Mouse (Mus musculus): Measurements from ENCODE around the gene Misp.
A peak's percentile ranks its signal among the peaks of the same experiment; 100 is the strongest.

Gene Misp

DNA sequence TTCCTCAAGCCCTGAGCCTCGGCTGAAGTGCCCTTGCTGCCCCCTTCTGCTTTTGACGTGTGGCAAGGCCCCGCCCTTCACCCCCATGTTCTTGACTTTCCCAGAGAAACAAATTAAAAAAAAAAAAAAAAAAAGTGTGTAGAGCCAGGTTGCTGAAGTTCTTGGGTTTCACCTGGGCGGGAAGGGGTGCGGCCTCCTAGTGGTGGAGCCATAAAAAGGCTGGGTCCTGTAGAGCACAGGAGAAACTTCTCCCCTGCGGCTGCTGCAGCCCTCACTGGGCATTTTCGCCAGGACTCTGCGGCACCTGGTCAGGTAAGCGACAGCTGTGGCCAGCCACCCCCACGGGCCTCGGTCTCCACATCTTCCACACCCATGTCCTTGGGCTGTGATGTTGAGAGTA lies at the start of gene Misp:
Gene Misp, plus strand, starts transcription at position 208 of the 400 bp plus-strand sequence.
- no peak for DNase-seq (ENCODE audit: low read depth, low spot score)

- DNase-seq (ENCODE audit: low read depth, low spot score): no peak
Observed at GRCm38 (mm10) chr10:79772320-79772719, 48.5 kb upstream of the Misp start.

DNA sequence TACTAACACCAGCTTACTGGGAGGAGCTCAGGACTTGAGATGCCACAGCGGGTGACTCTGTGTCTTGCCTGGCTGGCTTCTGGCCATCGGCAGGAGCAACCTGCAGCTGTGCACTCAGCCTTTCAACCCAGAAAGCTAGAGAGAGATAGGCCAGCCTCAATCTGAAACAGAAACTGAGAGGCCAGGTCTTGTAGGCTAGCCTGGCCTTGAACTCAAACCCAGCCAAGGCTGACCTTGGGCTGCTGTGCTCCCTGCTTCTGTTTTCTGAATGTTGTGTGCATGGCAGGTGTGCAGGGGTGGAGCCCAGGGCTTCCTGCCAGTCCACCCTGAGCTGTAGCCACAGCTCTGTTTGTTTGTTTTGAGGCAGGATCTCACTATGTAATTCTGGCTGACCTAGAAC lies 47.6 kb upstream of the Misp start:
- DNase-seq (ENCODE audit: low read depth, low spot score): no peak

DNA sequence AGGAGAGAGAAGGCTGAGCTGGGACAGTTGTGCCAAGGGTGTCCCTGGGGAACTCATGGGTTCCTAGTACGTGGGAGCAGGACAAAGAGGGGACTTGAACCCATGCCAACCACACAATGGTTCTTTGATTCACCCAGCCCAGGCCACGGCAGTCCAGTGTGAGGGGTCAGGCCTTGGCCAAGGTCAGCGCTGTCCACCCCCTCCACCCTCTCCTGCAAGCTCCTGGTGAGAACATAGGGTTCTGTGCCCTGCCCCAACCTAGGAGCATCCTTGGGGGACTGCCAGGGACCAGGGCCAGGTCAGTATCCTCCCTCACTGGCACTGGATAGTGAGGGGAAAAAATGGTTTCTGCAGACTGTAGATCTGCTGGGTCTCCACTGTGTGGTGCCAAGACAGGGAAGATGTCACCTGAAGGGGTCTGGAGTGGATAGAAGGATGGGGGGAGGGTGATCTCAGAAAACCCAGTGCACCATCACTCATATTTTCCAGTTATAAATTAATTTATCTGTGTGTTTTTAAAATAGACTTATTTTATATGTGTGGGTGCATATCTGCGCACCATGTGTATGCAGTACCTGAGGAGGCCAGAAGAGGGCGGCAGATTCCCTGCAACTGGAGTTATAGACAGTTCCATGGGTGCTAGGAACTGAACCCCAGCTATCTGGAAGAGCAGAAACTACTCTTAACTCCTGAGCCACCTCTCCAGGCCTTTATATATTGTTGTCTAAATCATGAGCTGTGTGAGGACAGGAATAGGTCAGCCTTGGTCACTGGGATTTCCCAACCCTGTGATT lies 46.1 kb upstream of the Misp start:
- DNase-seq (ENCODE audit: low read depth, low spot score): no peak

- no peak for DNase-seq (ENCODE audit: low read depth, low spot score)
Observed at GRCm38 (mm10) chr10:79777103-79777531, 43.7 kb upstream of the Misp start, which contains the start of gene Fstl3. Gene Fstl3 (plus strand): TSS chr10:79777272.

DNA sequence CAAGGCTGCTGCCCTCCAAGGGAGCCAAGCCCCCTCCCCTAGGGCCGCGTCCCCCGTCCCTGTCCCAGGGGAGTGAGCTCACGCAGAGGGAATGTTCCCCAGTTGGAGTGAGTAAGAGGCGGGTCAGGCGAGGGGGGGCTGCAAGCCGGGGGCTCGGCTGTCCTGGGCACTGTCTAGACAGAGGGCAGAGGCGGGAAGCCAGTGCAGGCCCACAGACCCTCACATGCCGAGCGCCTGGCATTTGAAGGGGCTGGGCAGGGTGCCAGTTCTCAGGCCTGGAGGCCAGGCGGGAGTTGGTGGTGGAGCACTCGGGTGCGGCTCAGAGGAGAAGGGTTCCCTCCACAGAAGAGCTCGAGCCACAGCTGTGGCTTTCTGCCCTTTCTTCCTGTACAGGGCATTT lies 42.8 kb upstream of the Misp start:
- DNase-seq (ENCODE audit: low read depth, low spot score): no peak

DNA sequence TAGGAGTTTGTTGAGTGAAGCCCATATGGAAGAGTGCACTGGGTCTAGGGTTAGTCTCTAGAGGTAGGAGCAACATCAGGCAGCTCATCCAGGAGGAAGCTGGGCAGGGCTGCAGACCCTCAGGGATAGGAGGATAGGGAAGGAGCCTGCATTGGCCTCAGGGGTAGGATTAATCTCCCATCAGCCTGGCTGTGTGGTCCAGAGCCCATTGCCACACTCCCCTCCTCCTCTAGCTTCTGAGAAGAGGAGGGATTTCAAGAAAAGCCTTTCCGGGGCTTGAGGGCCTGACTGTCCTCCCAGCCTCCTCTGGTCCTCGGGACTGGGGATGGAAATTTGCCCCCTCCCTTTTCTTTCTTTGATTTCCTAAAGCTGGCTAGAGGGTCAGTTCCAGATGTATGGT lies 41.6 kb upstream of the Misp start:
- no peak for DNase-seq (ENCODE audit: low read depth, low spot score)

GRCm38 (mm10) chr10:79779784-79780663 lies 40.8 kb upstream of the Misp start:
- peak; percentile 94 for DNase-seq (ENCODE audit: low read depth, low spot score)

DNA sequence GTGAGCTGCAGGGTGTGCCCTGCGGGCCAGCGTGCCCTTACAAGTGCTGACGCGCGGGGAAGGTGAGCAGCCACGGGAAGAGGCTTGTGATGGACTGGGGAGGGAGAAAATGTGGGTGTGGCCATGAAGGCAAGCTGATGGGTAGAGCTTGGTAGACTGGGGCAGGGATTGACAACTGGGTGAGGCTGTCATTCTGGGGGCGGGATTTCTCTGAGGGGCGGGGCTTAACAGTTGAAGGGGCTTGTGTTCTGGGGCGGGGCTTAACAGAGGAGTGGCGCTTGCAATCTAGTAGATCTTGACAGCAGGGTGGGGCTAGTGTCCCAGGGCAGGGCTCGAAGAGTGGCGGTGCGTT lies 40.1 kb upstream of the Misp start:
- DNase-seq (ENCODE audit: low read depth, low spot score): no peak

GRCm38 (mm10) chr10:79781139-79781538 lies 39.6 kb upstream of the Misp start:
- no peak for DNase-seq (ENCODE audit: low read depth, low spot score)

- no peak for DNase-seq (ENCODE audit: low read depth, low spot score)
Observed at GRCm38 (mm10) chr10:79781956-79782355, 38.8 kb upstream of the Misp start.

GRCm38 (mm10) chr10:79783050-79783449 lies 37.7 kb upstream of the Misp start:
- DNase-seq (ENCODE audit: low read depth, low spot score): no peak

GRCm38 (mm10) chr10:79783920-79784800 lies 36.6 kb upstream of the Misp start:
- DNase-seq (ENCODE audit: low read depth, low spot score): no peak

GRCm38 (mm10) chr10:79788386-79789158 lies 32.2 kb upstream of the Misp start:
- DNase-seq (ENCODE audit: low read depth, low spot score): peak; percentile 61

- no peak for DNase-seq (ENCODE audit: low read depth, low spot score)
Observed at GRCm38 (mm10) chr10:79789581-79789980, 31.2 kb upstream of the Misp start.

GRCm38 (mm10) chr10:79790861-79791260 lies 29.9 kb upstream of the Misp start, which contains the start of gene Prss57:
Gene Prss57 (minus strand): TSS chr10:79790961.
- no peak for DNase-seq (ENCODE audit: low read depth, low spot score)

GRCm38 (mm10) chr10:79792339-79793040 lies 28.3 kb upstream of the Misp start:
- no peak for DNase-seq (ENCODE audit: low read depth, low spot score)

- DNase-seq (ENCODE audit: low read depth, low spot score): peak; percentile 34
Observed at GRCm38 (mm10) chr10:79793051-79793737, 27.6 kb upstream of the Misp start, which contains the start of gene Palm. Gene Palm (plus strand): TSS chr10:79793572.

DNA sequence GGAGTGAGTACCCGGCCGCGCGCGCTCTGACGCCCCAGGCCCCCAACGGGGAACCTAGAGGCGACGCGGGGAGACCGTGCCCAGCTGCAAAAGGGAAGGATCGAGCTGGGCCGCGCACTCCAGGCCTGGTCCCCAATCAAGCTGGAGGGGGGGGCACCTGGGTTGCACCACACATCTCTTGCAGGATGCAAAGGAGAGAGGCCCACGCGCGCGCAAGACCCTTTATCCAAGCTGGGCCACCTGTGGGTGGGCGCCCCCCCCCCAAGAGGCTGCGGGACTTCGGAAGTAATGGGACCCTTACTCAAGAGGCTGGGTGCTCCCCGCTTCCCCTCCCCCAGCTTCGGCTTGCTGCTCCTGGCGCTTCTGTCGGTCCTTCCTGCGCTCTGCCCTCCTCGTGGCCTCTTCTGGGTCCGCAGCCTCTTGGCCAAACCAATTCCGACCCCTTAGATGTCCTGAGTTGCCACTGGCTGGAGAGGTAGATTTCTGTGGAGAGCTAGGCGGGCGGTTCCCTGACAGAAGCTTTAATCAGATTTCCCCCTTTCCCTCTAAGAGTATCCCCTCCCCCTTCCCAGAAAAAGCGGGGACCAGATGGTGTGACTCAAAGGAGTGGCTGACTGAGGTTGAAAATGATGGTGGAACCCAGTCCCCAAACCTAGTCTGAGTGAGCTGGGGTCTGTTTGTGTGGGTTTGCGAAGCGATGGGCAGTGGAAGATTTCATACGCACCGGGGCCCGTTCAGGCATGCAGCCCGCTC lies 26.9 kb upstream of the Misp start:
- DNase-seq (ENCODE audit: low read depth, low spot score): no peak

Measured in skeletal muscle tissue, adult 2 months (tissue).